Mouse (Mus musculus): Measurements from ENCODE around the gene Cd86.

DNA sequence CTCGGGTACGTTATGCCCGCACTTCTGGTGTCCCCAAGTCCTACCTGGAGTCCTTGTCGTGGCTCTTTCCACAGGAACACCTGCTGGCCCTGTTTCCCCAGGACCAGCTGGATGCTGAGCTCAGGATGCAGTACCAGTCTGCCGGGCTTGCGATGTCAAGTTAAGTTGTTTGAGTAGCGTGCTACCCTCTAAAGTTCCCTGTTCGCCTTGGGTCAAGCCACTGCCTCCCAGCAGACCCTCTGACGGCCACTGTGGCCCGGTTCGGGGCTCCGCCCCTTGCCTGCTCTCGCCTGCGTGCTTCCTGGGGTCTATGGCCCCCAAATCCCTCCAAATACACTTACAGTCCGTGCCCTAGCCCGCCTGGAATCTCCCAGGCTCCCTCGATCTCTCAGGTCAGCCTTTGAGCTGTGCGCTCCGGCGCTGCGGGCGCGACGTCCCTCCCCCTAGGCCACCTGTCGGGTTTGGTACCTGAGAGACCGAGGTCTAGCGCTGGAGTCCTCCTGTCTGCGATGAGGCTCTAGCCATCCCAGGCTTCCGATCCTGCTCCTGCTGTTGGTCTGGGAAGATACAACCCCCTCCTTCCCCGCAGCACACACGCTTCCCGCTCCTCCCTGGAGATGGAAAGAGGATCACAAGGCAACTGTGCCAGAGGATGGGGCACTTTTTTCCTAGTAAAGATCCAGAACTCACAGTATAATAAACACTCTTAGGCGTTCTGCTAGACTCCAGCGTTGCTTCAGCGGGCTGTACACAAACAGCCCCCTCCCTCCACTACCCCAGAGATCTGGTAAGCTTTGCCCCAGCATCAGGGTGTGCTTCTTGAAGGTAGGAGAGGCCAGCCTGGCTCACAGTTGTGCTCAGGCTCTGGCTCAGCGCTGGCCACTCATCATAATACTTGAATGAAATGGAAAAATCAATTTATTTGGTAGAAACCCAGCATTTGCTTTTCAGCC lies 104.2 kb downstream of the Cd86 start, which contains the start of gene Casr:
- no peak for TF ChIP-seq CTCF (IDR thresholded peaks at IDR 0.05; ENCODE audit: extremely low read depth, insufficient read length, insufficient replicate concordance, low read depth, low read length)
- TF ChIP-seq POLR2A (IDR thresholded peaks at IDR 0.05; ENCODE audit: low read depth, low read length) = no peak

All from small intestine, adult 2 months (tissue).